Mouse (Mus musculus) spleen, adult 18-20 months (tissue): Measurements from ENCODE around the gene Npff.

ENCODE experiments used
- DNase-seq, 2 experiments: peaks; one replicate each; pipeline ENCODE4 v3.0.0; 2022; ENCODE audit warnings: mixed read lengths in 2 of 2

Gene Npff

DNA sequence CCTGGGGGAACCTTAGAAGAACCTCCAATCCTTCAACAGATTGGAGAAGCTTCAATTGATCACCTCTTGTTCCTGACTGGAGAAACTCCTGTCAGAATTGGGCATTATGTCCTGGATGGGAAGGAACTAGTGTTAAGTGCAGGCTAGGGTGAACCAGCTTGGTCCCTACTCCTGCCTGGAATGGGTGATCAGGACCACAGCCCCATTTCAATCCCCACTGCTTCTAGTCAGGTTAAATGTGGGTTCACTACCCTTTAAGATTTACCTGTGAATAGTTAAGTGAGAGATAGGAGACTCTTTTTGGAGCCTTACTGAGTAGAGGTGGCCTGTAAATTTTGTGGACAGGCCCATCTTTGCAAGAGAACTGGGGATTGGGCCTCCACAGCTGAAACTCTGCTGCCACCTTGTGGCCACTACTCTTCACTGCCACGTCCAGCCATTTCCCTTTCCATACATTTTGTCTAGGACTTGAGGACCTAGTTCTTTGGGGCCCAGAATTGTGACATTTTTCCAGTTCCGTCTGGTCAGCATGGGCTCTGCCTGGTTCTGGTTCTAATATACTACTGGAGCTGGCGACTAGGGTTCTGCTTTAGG lies at the start of gene Npff:
Gene Npff (minus strand): TSS at position 51 of the 594 bp plus-strand sequence.
- peak; percentile 37 to 70 for DNase-seq

DNA sequence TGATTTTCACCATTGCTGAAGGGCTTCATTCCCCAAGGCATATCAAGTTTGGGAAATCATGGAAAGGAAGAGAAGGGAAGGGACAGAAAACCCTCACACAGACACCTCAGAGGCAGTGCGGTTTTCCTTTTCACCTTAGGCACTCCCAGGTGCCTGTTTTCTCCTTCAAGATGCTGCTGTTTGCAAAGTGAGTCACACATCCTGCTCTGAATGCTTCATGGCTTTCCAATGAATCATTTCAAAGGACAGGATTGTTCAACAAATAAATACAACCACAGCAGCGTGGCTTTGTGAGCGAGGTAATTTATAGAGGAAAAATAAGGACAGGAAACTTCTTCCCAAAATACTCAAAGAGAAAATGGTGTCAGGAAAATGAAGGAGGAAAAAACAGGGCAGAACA lies 47.3 kb upstream of the Npff start:
- DNase-seq: no peak

DNA sequence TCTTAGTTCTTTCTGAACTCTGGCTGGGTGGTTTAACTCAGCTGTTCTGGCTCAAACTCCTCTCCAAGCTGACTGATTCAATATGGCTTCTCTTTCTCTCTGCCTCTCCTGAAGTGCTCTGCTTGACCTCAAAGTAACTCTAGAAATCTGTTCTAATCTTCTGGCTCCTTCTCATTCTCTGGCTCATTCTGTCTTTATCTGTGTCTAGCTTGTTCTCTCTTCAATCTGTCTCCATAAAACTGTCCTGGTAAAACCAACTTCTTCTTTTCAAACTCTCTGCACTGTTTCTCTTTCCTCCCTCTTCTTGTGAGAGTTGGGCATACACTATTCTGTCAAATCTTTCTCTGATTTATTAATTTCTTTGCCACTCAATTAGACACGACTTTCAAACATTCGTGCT lies 43.1 kb upstream of the Npff start:
- DNase-seq: no peak

DNA sequence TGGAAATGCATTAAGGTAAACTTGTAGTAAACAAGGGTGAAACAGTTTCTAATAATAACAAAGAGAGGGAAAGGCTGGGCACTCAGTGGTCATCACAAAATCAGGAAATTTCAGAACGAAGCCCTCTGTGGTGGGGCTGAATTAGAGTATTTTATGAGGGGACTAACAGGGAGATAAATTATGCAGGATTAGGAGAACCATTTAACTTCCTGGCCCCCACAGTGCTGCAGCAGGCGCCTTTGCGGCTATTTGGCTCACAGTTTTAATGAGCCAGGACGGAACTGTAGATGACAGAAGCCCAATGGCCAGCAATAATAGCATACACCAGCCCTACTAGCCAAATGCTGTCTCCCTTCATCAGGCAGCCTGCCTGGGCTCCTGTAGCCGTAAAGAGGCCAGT lies 38.9 kb upstream of the Npff start:
- no peak for DNase-seq

DNA sequence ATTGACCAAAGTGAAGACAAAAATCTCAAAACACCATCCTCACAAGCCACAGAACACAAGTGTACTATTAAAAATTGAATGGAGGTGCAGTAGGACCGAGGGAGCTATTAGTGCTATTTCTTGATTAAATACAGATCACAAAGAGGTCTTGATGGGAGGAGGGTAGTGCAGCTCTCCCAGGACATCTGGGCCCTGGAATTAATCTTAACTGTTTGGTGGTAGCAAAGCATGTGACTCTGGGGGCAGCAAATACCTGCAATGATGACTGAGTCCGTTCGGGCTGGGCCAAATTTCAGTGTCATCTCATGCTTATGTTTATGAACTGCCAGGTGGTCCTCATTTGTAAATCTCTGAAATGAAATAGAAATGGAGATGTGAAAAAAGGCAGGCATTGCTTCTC lies 38.3 kb upstream of the Npff start:
- no peak for DNase-seq

DNA sequence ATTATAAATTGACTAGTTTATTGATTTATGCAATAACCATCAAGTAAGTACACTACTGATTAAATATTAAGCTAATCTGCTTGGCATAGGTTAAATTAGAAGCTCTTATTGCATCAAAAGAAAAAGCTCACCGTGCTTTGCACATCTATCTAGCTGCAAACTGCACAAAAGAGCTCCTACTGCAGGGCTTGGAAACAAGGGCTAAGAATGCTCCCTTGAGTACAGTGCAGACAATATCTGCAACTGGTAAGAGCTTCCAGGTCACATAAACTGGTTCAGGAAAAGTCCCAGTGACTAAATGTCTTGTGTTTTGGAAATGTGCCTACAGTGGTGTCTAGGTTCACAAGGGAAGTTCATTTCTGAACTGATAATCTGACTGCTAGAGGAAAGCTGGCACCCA lies 37.7 kb upstream of the Npff start:
- no peak for DNase-seq

DNA sequence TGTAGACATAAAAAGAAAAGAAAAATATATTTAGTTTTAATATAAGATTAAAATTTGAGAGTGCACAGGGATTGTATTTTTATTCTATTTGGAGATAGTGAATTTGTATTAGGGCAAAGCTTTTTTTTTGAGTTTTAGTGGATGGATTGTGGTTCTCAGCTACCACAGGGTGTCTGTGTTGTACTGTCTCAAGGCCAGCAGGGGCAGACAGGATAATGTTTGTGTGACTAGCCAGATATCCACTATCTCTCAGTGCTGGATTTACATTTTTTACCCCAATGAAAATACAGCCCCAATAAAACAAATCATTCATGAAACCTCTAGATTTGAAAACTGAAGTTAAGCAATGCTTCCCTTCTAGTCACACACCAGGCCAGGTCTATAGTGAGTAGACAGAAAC lies 32.8 kb upstream of the Npff start:
- no peak for DNase-seq

DNA sequence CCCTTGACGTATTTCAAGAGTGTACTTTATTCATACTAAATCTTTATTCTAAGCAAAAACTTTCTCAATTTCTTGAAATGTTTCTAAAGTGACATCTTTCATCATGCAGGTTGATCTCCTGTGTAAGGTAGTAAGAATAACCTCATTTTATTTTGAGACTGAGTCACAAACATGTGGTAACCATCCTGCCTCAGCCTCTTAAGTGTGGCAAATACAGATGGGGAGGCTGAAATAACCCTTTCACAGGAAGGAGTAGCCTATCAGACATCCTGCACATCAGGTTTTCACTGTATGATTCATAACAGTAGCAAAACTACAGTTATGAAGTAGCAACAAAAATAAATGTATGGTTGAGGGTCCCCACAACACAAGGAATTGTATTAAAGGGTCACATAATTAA lies 30.8 kb upstream of the Npff start:
- DNase-seq: no peak

DNA sequence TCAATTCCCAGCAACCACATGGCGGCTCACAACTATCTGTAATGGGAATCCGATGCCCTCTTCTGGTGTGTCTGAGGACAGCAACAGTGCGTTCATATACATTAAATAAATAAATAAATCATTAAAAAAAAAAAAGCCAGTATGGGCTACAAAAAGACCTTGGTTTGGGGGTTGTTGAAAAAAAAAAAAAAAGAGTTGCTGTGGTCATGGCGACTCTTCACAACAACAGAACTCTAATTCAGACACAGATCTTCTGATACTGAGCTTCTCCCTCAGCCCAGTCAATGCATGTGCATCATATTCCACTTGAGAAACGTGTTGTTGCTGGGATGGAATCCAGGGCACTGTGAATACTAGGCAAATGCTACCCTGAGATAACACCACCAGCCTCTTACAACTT lies 27.9 kb upstream of the Npff start:
- DNase-seq: no peak

DNA sequence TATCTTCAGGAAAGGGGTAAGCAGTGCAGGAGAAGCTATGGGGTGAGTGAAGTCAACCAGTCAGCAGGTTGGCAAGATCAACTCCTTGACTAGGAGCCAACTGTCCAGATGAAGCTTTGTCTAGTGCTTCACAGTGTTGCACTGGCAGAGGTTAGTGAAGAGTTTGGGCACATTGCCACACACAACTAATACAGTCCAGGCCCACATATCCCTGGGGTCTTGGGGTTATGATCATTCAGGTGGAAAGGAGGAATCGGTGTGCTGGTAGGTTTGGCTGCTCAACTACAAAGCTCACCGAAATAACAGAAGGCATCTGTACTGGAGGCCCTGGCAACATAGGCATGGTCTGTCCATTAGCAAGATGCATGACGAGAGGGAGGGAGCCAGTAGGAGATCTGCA lies 22.7 kb upstream of the Npff start:
- no peak for DNase-seq

DNA sequence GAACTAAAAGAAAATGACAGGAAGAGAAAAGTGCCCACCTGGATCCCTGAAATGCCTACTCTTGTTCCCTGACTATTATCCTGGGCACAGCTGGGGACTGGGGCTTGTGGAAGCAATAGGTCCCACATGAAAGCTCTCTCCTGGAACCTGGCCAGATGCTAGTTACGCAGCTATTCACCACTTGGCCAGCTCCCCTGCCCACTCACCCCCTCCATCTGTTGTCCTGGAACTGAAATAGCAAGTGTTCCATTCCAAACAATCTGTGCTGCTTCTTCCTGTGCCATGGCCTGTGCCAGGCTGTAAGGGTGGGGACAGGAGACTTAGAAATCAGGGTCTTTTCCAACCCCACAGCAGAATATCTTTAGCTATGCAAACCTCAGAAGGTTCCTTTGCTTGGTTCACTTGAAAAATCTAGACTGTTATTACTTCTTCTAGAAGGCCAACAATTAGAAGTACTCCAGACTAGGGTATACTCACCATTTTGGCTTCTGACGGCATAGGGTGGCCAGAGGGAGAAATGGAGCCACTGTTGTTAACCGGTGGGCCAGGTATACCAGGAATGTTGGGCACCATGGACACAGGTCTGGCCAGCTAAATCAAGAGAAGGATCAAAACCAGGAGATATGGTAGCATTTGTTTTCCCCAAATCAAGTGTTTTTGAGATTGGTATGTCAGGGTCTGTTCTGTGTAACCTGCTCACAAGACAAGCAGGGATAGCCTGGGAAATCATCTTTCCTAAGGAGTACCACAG lies 22.1 kb upstream of the Npff start:
- DNase-seq: no peak

DNA sequence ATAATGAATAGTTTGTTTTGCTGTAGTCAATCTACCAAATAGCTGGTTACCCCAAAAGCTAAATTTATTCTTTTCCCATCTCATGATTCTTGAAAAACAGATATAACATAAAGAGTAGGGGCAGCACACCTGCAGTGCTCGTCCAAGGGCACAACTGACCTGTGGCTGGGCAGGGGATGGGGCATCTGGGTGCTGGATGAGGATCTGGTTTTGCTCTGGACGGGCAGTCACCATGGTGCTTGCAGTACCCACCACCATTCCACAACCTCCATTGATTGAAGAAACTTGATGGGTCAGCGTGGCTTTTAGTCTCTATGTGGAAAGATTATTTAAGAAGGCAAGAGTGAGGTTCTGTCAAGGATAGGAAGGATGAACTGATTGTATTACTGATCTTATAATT lies 21.5 kb upstream of the Npff start:
- no peak for DNase-seq

DNA sequence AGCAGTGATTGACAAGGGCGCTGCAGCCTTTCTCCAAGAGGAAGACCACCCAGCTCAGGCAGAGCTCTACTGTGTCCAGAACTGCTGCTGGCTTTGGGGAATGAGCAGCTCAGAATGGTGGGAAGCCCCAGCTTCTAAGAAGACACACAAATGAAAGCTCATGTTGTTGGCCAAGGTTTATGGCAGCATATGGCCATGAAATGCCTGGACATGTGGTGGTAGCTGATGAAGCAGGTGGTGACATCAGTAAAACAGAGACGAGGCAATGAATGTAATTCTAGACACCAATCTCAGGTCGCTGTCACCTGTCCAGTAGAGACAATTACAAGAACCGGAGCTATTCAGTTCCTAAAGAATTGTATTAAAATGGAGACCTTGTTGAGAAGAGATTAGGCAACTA lies 20.1 kb upstream of the Npff start:
- DNase-seq: no peak

DNA sequence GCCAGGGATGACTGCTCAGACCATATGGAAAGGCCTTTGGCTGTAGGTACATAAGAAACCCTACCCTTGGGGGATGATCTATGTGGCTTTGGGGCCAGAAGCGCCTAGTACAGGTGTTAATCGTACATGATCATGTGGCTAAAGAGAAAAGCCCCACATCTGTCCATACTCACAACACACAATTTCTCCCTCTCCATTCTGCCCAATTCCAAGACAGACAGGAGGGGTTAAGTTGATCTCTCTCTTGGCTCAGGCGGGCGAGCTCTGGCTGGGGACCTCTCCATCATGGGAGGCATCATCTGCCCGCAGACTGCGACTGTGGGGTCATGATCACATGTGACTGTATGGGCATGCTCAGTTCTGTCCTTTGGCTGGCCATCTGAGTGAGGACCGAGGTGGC lies 9.2 kb upstream of the Npff start:
- no peak for DNase-seq

DNA sequence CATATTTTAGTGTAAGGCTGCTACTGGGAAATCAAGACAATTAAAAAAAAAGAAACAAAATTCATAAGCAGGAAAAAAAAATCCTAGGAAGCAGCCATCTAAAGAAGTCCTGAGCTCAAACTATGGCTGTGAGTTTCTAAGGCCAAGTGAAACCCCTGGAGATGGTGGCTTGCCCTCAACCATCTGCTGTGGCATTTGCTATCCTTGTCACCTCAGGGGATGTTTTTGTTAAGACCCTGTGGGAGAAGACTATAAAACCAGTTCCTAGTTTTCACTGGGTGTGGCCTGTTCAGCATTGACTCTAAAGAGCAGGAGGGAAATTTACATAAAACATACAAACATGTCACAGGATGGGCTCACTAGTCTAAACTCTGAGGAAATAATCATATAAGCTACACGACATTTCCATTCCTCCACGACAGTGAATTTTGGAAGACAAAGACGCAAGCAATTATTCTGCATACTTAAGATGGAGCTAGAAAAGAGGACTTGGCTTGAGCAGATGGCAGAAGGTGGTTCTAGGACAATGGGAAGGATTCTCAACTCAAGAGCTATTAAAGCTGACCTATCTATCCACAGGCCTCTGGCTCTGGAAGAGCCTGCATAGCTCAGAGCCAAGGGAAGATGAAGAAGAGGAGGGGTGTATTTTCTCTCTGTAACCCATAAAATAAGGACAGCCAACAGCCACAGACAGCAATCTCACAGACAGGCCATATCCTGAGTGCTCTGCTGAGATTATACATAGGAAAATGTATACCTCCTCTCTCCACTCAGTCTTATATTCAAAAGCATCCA lies 7.6 kb upstream of the Npff start:
- DNase-seq: no peak

DNA sequence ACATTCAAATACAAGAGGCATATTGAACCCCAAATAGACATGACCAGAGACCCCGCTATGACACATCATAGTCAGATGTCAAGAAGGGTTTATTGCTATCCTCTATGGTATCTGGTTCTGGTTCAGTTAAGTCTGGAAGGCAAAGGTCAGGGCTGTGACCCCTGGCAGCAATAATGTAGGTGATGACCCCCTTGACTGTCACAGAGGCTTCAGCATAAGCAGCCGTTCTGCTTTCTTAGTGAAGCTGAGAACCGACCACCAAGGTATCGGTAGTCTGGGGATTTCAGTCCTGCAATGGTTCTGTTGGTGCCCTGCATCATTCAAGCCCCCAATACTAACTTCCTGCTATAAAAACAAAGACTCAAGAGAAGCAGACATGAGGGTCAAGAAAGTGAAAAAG lies 6.8 kb upstream of the Npff start:
- DNase-seq: no peak

DNA sequence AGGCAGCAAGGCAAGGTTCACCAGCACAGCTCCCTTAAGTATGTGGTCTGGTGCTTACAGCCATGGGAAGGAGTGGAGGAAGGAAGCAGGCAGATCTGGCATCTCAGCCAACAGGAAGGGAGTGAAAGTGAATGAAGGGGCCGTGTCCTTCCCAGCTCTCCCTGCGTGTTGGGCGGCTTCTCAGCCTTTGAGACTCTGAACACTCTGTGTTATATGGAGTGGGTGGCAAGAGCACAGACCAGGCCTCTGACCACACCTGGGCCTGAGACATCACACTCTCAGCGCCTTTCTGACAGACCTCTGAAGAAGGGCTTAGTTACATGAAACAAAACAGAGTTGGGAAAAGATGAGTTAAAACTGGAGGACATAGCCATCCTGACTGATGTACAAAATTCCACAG lies 5.8 kb upstream of the Npff start:
- no peak for DNase-seq

DNA sequence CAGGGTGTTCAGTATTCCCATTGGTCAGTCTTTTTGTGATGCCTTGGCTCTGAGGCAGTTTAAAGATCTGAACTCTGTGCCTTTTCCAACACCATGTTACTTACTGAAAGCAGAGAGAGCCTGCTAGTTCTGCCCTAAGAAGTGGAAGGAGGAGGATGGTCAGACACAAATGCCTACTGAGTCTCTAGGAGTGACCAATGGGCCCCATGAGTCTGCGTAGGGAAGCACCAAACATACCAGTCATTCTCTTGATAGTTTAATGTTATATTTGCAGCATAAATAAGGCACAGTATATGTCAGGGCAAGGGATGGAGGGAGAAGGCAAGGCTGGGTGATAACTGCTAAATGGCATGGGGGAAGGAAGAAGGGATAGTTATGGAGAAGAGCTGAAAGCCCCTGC lies 3.7 kb upstream of the Npff start:
- no peak for DNase-seq

DNA sequence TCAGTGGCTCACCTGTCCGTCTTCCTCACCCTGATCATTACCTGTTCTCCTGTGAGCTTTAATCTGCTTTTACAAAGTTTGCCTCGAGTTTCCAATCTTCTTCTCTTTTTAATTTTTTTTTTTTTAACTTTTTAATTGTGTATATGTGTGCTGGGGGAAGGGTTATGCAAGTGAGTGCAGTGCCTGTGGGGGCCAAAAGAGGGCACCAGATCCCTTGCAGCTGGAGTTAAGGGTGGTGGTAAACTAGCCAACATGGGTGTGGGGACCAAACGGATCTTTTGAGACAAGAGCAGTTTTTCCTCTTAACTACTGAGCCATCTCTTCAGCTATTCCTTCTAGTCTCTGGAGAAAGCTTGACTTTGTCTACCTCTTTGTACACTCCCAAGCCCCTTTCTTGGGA lies 3.2 kb upstream of the Npff start:
- no peak for DNase-seq

DNA sequence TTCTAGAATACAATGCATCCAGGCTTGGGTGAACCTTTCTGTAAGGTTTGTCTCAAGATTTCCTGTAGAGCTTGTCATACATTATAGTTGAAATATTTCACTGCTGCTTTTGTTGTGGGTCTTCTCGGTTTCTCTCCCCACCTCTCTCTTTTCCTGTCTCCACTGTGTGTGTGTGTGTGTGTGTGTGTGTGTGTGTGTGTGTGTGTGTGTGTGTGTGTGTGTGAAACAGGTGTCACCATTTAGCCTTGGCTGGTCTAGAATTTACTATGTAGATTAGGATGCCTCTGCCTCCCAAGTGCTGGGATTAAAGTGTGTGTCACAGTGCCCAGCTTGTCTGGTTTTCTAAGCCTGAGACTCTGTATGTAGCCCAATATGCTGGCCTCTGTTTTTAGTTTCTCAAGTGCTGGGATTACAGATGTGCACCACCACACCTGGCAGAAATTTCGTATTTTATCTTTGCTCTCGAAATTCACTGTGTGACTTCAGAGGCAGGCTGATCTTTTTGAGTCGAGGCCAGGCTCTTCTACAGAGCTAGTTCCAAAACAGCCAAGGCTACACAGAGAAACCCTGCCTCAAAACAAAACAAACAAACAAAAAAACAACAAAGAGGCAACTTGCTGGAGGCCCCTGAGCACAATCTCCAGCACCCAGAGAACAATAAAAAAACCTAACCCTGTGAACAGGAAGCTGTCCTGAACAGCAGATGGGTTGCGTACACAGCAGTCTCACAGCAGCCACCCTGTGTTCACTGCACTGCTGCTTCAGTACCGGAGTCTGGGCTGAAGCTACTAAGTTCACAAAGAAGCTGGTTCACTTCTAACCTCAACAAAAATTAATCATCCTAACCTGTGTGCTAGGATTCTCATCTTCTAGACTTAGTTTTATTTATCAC lies 1.6 kb upstream of the Npff start:
- DNase-seq: no peak

DNA sequence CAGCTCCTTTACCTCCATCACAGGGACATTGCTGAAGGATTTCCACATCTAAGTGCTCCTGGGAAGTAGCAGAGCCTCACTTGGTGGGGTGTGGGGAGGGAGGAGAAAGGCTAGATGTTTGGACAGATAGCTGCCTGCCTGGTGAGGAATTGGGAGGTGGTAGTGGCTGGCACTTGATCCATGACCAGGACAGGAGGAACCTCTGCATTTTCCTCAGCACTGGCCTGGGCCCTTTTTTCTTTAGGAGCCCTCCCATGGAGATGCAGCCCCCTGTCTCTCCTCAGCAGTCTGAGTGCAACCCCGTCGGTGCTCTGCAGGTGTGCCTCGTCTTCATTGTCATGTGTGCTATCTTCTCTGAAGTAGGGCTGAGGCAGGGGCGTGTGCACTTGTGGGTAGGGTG lies 3.3 kb downstream of the Npff start:
- no peak for DNase-seq

DNA sequence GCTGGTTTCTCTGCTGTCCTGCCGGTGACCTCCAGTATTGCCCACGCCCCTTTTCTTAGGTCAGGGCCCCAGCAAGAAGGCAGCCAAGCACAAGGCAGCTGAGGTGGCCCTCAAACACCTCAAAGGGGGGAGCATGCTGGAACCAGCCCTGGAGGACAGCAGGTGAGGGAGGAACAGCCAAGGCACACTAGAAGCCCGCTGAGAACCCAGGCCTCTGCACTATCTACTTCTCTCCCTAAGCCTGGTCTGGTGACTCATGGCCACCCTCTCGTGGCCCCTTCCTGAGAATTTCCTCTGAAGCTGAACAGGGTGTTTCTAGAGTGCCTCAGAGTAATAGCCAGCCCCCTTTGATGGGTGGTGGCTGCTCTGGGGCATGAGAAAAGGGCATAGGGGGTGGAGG lies 4.3 kb downstream of the Npff start:
- DNase-seq: no peak
